Mouse (Mus musculus): Measurements from ENCODE around the gene Sspo. TPM values are rescaled to one million over a fixed set of nuclear protein-coding genes. Genes with fewer than 3 reads are reported as not detected.
"Not testable (repeated sequence)": the region's sequence is repeated elsewhere in the genome, so short reads cannot be mapped to it uniquely, and the experiment has no call there.

The Sspo gene
- polyA plus RNA-seq, 1 experiment, result 1.1 TPM

DNA sequence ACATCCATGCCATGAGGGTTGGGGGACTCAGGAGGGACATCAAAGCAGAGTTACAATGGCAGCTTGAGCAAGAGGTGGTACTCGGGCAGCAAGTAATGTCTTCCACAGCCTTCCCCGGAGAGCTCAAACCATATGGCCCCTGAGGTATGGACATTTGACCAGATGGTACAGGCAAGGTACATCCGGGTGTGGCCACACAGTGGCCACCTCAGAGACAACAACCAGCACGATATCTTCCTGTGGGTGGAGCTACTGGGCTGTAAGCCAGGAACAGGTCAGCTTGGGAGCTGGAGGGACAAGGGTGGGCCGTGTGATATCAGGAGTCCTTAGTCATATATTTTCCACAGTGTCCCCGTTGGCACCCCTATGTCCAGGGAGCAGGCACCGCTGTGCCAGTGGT, 19.5 kb downstream of the Sspo start:
- DNase-seq (ENCODE audit: low read depth, low spot score), result peak; percentile 74

DNA sequence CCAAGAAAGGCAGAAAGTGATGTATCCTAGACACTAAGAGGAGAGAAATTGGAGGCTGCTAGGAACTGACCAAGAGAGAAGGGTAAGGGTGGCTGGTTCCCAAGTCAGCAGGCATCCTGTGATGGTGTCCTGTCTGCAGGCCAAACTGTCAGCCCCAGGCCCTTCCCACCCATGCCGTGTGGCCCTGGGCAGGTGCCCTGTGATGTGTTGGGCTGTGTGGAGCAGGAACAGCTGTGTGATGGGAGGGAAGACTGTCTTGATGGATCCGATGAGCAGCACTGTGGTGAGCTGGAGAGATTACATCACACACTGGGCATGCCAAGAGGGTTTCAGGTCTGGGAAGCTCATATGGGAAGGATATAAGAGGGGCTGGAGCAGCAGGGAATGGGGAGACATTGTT, 22.7 kb downstream of the Sspo start:
- WGBS, result 82% methylated on average over 2 of the region's 2 CpGs
- no peak for DNase-seq (ENCODE audit: low read depth, low spot score)

More for the DNA sequence above, 19.5 kb downstream of the Sspo start:
- WGBS, result 42% methylated on average over 7 of the region's 7 CpGs

DNA sequence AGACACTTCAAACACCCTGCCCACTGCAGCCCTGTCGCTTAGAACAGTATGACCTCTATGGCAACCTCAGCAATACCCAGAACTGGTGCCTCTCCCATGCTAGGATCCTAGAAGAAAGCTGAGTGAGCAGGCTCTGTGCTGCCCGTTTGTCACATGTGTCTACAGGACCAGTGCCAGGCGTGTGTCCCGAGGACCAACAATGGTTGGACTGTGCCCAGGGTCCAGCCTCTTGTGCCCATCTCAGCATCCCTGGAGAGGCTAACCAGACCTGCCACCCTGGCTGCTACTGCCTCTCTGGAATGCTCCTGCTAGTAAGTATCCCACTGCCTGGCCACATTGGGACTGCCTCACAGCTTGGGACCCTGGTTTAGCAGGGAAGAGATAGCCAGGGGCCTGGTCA, 30.4 kb downstream of the Sspo start:
- 70% methylated on average over 4 of the region's 4 CpGs for WGBS
- DNase-seq (ENCODE audit: low read depth, low spot score), result no peak

DNA sequence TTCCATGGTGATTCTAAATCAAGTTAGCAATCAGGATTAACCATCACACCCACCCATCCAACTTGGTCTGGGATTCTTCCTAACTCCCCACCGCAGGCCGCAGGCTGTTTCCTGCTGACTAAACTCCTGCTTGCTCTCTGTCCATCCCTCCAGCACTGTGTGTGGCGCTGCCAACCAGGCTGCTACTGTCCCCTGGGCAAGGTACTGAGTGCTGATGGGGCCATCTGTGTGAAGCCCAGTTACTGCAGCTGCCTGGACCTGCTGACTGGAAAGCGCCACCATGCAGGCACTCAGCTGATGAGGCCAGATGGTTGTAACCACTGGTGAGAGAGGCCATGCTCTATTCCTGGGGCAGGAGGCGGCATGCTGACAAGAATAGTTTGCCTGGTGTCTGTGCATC, 34.5 kb downstream of the Sspo start:
- DNase-seq (ENCODE audit: low read depth, low spot score), result no peak
- WGBS, result 90% methylated on average over 5 of the region's 5 CpGs

DNA sequence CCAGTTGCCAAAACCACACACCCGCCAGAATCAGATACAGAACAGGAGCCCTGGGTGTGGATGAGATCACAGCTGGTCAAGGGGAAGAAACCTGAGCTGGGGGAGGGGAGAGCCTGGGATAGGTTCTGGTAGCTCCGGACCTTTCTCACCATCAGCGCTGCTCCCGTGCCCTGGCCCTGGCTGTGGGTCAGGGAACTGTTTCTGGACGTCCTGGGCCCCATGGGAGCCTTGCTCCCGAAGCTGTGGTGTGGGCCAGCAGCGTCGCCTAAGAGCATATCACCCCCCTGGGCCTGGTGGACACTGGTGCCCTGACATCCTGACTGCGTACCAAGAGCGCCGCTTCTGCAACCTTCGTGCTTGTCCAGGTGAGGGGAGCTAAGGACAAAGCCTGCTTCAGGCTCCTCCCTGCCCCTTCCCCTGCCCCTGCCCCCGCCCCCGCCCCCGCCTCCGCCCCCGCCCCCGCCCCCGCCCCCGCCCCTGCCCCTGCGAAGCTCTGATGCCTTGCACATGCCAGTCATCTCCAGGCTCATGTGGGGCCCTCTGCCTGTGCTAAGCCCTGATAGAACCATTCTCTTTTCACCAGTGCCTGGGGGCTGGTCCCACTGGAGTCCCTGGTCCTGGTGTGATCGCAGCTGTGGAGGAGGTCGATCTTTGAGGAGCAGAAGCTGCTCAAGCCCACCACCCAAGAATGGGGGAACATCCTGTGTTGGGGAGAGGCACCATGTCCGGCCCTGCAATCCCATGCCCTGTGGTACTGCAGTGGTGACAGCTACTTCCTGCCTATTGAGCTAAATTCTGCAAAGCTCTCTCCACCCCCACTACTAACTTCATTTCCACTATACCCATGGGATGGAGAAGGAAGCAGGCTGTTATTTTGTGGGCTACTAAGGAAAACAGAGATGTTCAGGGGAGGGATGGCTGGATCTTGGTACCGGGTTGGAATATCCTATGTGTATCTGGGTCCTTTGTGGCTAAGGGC, 40.0 kb downstream of the Sspo start:
- 25% methylated on average over 24 of the region's 25 CpGs for WGBS
- DNase-seq (ENCODE audit: low read depth, low spot score), result no peak

DNA sequence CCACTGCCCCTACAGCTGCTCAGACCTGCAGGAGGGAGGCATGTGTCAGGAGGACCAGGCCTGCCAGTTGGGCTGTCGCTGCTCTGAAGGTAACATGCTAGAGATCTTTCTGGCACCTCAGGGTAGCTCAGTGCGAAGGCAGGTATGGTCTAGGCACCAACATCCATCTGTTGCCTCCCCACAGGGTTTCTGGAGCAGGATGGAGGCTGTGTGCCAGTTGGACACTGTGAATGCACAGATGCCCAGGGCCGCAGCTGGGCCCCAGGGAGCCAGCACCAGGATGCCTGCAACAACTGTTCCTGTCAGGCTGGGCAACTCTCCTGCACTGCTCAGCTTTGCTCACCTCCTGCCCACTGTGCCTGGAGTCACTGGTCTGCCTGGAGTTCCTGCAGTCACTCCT, 41.7 kb downstream of the Sspo start:
- 93% methylated on average over 3 of the region's 3 CpGs for WGBS
- no peak for DNase-seq (ENCODE audit: low read depth, low spot score)

DNA sequence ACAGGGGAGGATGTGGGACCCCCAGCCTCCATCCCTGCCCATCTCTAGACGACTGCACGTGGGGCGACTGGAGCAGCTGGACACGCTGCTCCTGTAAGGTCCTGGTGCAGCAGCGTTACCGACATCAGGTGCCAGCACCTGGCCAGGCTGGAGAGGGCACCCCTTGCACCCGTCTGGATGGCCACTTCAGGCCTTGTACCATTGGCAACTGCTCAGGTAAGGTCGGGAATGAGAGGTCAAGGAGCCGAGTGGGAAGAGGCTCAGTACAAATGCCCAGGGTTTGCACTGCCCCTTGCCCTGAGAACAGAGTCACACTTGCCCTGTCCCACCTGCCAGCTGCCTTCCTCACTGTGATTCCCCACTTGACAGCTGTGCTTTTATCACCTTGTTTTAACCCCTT, 43.3 kb downstream of the Sspo start:
- DNase-seq (ENCODE audit: low read depth, low spot score), result no peak
- 61% methylated on average over 9 of the region's 9 CpGs for WGBS

DNA sequence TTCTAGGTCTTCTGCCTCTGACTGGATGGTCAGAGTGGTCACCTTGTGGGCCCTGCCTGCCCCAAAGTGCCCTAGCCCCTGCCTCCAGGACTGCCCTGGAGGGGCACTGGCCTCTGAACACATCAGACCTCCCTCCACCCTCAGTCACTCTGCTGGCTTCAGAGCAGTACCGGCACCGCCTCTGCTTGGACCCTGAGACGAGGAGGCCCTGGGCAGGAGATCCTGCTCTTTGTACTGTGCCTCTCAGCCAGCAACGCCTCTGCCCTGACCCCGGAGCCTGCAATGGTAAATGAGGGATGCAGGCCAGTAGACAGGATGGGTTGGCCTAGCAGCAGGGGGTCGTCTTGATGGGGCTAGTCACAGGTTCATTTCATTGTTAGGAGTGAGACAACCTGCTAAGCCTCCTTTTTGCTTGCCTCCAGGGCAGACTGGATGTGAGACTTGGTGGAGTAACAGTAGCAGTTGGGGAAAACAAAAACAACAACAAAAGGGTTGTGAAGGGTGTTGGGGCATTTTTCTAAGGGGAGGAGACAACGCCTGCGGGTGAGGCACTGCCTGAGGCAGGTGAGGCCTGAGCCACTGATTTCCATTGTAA, 45.2 kb downstream of the Sspo start:
- no peak for DNase-seq (ENCODE audit: low read depth, low spot score)
- 44% methylated on average over 8 of the region's 8 CpGs for WGBS

DNA sequence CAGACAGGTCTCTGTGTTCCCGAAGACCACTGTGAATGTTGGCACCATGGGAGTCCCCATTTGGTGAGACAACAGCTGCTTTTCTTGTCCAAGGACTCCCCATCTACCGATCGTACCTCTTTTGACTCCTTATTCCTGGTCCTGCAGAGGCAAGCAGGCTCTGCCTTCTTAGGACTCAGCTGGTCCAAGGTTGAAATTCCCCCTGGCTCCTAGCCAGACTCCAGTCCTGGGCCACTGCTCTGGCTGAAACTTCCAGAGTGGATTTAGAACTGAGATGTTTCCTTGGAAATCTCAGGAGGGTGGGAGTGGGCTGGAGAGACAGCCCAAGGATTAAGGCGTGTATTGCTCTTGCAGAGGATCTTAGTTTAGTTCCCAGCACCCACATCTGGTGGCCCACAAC, 49.5 kb downstream of the Sspo start:
- DNase-seq (ENCODE audit: low read depth, low spot score), result no peak
- 87% methylated on average over 4 of the region's 4 CpGs for WGBS

DNA sequence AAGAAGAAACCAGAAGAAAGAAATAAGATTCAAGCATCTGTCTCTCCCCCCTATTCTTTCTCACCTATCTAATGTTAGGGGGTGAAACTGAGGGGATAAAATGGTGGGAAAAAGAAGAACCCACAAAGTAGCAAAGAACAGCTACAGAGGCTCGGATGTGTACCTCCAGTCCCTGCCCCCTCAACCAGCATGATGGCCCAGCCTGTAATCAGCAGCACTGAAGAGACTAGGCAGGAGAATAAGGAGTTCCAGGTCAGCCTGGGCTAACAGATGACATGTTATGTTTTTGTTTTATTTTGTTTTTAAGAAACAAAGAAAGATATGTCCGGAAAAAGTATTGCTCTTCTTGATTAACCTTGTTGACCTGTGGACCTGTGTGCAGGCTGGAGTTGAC, 55.8 kb downstream of the Sspo start:
- DNase-seq (ENCODE audit: low read depth, low spot score), result no peak
- WGBS, result 2% methylated on average over 2 of the region's 2 CpGs

DNA sequence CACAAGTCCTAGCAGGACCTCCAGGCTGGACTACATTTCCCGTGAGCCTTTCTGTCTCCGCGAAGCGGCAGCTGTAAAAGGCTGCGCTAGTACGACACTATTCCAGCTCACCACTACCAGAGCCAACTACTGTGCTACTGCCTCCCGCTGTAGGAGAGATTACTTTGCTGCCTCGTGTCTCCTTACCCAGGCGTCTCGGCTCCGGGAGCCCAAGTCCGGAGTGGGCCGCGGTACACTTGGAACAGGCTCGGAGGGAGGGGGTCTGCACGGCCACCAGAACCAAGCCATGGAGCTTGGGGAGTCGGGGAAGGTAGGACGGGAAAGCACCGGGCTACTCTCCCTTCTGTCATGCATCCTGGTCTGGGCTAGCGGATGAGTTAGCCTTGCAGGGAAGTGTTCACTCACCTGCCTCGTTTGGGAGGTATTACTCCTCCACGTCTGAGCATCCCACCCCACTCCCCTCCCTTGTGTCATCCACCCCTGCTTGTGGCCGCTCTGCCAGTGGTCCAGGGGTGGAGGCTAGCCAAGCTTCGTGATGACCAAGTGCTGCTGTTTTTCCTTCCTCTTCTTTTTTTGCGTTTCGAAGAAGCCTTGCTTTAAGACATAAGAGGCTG, 56.3 kb downstream of the Sspo start:
- DNase-seq (ENCODE audit: low read depth, low spot score), result peak; percentile 54
- under 1% methylated on average over 26 of the region's 26 CpGs for WGBS

DNA sequence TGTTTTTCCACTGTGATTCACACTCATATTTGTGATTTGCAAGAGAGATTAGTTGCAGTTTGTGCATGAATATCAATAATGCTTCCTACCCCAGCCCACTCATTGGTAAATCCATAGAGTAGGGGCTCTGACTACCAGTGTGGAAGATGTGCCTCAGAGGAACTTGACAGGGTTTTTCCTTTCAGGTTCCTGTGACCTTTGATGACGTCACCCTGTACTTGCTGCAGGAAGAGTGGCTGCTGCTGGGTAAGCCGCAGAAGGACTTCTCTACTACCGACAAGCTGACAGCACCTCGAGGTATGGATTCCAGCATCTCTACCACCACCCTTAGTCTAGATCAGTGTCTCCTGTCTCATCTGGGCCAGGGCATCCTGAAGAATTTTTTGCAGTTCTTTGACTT, 60.1 kb downstream of the Sspo start:
- no peak for DNase-seq (ENCODE audit: low read depth, low spot score)
- 71% methylated on average over 4 of the region's 4 CpGs for WGBS

DNA sequence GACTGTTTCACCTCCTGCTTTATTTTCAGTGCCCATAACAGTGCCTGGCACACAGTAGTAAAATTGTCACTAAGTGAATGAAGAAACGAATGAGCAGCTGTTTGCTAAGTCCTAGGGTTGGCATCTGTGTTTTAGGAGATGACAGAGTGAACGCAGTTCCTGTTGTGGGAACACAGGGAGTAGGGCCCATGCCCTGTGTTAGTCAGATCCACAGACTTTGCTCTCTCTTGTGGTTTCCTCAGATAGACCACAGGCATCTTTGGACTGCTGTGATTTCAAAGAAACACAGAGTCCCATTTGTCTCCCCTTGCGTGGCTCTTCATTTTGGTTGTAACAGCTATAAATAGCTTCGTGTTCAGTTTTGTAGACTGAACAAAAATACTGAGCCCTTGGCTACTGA, 62.4 kb downstream of the Sspo start:
- no peak for DNase-seq (ENCODE audit: low read depth, low spot score)
- 51% methylated on average over 4 of the region's 4 CpGs for WGBS

DNA sequence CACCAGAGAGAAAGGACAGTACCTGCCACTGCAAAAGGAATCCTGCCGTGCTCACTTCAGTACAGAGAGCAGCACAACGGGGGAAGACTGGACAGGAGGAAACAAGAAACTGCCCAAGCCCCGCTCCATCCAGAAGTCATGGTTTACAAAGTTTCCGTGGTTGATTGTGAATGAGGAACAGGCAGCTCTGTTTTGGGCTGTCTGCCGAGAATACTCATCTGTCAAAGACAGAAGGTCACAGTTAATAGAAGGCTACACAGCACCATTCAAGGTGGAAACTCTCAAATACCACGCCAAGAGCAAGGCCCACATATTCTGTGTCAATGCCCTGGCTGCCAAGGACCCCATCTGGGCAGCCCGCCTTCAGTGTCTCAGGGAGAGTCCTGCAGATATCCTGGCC, 63.8 kb downstream of the Sspo start:
- no peak for DNase-seq (ENCODE audit: low read depth, low spot score)
- 88% methylated on average over 7 of the region's 7 CpGs for WGBS

DNA sequence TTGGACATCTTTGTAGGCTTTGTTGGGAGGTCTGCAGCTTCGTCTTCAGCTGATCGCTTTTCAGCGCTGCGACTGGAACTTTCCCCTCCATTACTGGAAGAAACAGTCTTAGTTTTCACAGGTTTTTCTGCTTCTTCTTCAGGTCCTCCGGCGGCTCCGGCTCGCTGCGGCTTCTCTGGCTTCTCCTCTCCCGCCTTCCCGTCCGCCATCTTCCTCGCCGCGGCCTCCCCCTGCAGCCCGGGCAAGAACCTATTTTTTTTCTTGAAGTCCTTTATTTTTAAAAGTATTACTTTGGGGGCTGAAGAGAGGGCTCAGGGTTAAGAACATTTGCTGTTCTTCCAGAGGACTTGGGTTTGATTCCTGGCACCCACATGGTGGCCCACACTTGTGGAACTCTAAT, 76.9 kb downstream of the Sspo start:
- not testable (repeated sequence) for DNase-seq (ENCODE audit: low read depth, low spot score)
- WGBS, result 97% methylated on average over 16 of the region's 16 CpGs

DNA sequence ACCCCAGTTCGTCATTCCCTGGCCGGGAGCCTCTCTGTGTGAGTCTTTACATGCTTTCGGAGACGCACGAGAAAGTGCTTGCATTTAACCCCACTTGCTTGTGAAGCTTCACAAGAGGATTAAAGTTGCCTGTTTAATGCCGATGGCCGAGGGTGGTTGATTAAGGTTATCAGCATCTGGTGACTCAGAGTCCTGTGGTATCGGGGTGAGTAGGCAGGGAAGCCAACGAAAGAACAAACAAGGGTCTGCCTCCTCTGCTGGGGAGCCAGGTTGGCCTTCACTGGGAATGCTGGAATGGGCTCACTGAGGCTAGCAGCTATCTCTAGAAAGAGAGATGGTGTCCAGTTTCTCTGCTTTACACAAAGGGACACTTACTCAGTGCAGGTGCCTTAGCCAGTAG, 79.9 kb downstream of the Sspo start:
- WGBS, result 93% methylated on average over 9 of the region's 9 CpGs
- DNase-seq (ENCODE audit: low read depth, low spot score), result no peak

DNA sequence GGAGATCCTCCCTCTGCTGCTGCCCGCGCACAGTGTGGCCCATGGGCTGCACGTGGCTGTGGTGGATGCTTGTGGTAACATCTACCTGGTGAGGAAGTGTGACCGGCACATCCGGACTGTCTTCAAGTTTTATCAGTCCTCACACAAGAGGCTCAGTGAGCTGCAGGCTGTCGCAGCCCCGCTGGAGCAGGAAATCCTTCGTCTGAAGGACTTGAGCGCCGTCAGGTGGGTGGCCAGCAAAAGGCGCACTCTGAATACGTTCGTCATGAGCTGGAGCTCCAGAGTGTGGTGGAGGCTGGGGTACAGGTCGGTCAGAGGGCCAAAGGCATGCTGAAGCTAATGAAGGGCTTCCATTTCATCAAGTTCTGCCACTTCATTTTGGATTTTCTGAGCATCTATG, 81.2 kb downstream of the Sspo start:
- WGBS, result 77% methylated on average over 14 of the region's 14 CpGs
- DNase-seq (ENCODE audit: low read depth, low spot score), result no peak

DNA sequence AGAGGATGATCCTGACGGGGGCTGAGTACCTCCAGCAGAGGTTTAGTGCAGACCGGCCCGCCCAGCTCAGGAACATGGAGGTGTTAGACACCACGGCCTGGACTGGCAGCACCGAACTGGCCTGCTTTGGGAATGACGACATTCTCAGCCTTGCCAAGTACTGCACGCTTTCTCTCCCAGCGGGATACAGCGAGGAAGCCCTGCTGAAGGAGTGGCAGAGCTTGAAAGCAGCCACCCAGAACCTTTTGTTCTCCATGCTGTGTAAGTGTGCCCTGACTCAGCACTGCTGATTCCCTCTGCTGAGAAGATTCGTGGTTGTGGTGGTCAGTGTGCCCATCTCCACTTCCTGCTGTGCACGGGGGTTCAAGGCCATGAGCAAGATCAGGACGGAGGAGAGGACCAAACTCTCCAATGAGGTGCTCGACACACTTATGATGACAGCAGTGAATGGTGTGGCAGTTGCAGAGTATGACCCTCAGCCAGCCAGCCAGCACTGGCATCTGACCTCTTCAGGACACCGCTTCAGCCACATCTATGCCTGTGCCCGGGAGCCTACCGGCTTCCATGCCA, 81.9 kb downstream of the Sspo start:
- no peak for DNase-seq (ENCODE audit: low read depth, low spot score)
- 87% methylated on average over 16 of the region's 16 CpGs for WGBS

DNA sequence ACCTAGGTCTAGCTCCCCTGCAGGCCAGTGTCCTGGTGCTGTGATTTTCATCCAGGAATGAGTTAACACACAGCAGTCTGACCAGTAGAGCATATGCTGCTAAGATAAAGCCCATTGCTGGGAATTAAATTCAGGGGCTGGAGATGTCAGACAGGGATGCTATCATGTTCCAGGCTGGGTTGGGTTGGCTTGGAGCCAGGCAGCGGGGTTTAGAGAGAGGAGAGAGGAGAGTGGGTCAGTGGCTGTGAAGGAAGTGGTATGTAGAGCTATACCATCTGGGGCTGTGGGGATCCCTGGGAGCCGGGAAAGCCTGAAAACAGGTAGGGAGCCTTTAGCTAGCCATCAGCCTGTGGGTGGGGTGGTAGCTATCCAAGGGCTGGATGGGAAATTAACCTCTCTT, 82.8 kb downstream of the Sspo start:
- no peak for DNase-seq (ENCODE audit: low read depth, low spot score)
- 70% methylated on average over 2 of the region's 2 CpGs for WGBS

DNA sequence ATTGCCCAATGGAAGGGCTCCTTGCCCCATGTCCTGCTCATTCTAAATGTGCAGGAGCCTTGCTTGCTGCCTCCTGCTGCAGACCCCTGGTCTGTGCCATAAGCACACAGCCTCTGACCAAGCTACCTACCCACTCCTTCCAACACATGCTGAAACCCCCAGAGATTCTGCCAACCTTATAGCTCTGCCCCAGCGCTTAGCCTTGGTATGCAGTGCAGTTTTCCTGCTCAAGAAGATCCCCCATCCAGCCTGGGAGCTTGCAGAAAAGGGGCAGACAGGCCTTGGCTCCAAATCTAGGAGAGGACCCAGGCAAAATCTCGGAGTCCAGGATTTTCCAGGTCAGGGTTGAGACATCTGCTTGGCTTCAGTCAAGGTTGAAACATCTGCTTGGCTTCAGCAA, 85.4 kb downstream of the Sspo start:
- no peak for DNase-seq (ENCODE audit: low read depth, low spot score)
- 78% methylated on average over 2 of the region's 2 CpGs for WGBS

DNA sequence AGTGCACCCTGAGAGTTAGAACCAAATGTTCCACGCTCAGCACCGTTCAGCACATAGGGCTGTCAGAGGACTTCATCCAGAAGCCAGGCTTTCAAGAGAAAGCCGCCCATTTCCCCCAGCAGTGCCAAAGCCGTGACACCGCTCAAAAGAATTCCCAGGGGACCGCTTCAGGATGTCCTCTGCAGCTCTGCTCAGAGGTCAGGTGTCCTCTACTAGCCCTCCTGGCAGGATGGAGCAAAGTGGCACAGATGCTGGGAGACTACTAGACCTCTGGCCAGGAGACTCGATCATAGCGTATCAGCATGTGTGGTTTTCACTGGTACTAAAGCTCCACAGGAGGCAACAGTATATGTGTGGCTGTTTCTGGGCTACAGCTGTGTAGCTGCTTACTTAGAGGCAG, 86.9 kb downstream of the Sspo start:
- DNase-seq (ENCODE audit: low read depth, low spot score), result no peak
- WGBS, result 82% methylated on average over 8 of the region's 8 CpGs
